1 mouse cellular context compared by ENCODE assay signal in the genomic region with DNA sequence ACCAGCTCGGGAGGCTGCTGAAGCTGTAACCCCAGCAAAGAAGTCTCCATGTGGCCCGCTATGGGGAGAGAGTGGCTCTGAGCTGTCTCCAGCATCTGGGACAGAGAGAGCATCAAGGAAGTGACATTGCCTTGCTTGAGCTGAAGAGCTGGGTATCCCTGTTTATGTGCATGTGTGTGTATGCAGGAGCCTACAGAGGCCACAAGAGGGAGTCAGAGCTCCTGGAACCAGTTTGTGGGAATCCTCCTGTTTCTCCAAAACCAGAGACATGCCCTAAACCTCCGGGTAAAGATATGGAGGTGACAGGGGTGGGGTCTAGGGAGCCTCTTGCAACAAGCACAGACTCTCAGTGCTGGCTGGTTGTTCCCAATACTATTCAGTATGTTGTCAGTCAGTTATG.
TF ChIP-seq lines count a peak whose summit lies in the region.

No protein-coding gene starts in this region.

TF ChIP-seq in CH12.LX, 34 proteins besides CTCF, POLR2A, EP300 and RAD21:
- no peak for TF ChIP-seq MAZ (IDR thresholded peaks at IDR 0.05; ENCODE audit: low read depth, low read length)
- no peak for TF ChIP-seq HCFC1 (IDR thresholded peaks at IDR 0.05; ENCODE audit: low read depth, low read length)
- TF ChIP-seq USF2 (conservative IDR thresholded peaks at IDR 0.05; ENCODE audit: low read depth, low read length) = no peak
- TF ChIP-seq TBP (conservative IDR thresholded peaks at IDR 0.05; ENCODE audit: low read depth, low read length) = no peak
- no peak for TF ChIP-seq BHLHE40 (IDR thresholded peaks at IDR 0.05; ENCODE audit: low read depth, low read length)
- TF ChIP-seq MAFK (IDR thresholded peaks at IDR 0.05; ENCODE audit: insufficient replicate concordance, low read length) = no peak
- TF ChIP-seq ETS1 (conservative IDR thresholded peaks at IDR 0.05; ENCODE audit: low read depth, low read length) = no peak
- TF ChIP-seq SIN3A (IDR thresholded peaks at IDR 0.05; ENCODE audit: low read length) = no peak
- TF ChIP-seq E2F4 (IDR thresholded peaks at IDR 0.05; ENCODE audit: insufficient replicate concordance, low read depth, low read length) = no peak
- no peak for TF ChIP-seq ZKSCAN1 (IDR thresholded peaks at IDR 0.05; ENCODE audit: borderline replicate concordance, low read depth, low read length)
- no peak for TF ChIP-seq PAX5 (IDR thresholded peaks at IDR 0.05; ENCODE audit: low read length)
- TF ChIP-seq POLR2AphosphoS2 (IDR thresholded peaks at IDR 0.05; ENCODE audit: low read depth, low read length) = no peak
- no peak for TF ChIP-seq GABPA (IDR thresholded peaks at IDR 0.05; ENCODE audit: insufficient replicate concordance, low read depth, low read length)
- no peak for TF ChIP-seq JUND (conservative IDR thresholded peaks at IDR 0.05; ENCODE audit: low read depth, low read length)
- TF ChIP-seq IRF4 (IDR thresholded peaks at IDR 0.05; ENCODE audit: low read depth, low read length) = no peak
- TF ChIP-seq UBTF (IDR thresholded peaks at IDR 0.05; ENCODE audit: low read depth, low read length) = no peak
- no peak for TF ChIP-seq NELFE (IDR thresholded peaks at IDR 0.05; ENCODE audit: low read depth, low read length)
- TF ChIP-seq MYC (IDR thresholded peaks at IDR 0.05; ENCODE audit: low read depth, low read length) = no peak
- TF ChIP-seq KAT2A (IDR thresholded peaks at IDR 0.05; ENCODE audit: insufficient replicate concordance, low read length) = no peak
